Mouse (Mus musculus) thymus, adult 2 months (tissue): ENCODE results near the gene Slc4a4.

Experiments used
- CTCF ChIP-seq: fragments of 200-500 bp; IDR thresholded peaks from 2 replicates; pipeline ENCODE4 v1.5.1; 2012; ENCODE audit warnings: mild to moderate bottlenecking, control low read depth, low read length, moderate library complexity, borderline replicate concordance; ENCODE audit not compliant: control insufficient read depth, poor library complexity, insufficient read depth; ENCODE audit errors: extremely low read depth
- POLR2A ChIP-seq: fragments of 200-500 bp; IDR thresholded peaks from 2 replicates; pipeline ENCODE4 v1.6.1; 2012; ENCODE audit warnings: mild to moderate bottlenecking, low read length, control low read depth, moderate library complexity; ENCODE audit not compliant: control insufficient read depth, poor library complexity, insufficient read depth; ENCODE audit errors: extremely low read depth

DNA sequence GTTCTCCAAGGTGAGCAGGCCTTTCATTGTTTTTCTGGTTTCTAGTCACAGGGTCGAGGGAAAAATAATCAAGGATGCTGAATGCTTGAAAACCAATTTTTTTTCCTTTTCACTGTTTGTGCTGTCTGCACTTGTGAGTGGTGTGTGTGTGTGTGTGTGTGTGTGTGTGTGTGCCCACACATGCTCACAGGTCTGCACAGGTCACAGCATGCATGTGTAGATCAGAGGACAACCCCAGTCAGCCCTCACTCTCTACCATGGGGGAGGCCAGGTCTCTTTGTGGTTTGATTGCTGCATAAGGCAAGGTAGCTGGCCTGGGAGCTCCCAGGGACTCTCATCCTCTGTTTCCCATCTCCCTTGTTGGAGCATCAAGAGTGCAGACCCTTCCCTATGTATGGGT lies 16.9 kb downstream of the Slc4a4 start:
- TF ChIP-seq CTCF = no peak
- TF ChIP-seq POLR2A = no peak
